Mouse (Mus musculus): Measurements from ENCODE around the gene Tenm4.

Gene Tenm4

GRCm38 (mm10) chr7:96242328-96243185 is 71.5 kb downstream of the Tenm4 start:
- DNase-seq (ENCODE audit: low spot score): no peak

- no peak for DNase-seq (ENCODE audit: low spot score)
Observed at GRCm38 (mm10) chr7:96244796-96245195, 73.8 kb downstream of the Tenm4 start.

- DNase-seq (ENCODE audit: low spot score): no peak
Observed at GRCm38 (mm10) chr7:96259630-96260029, 88.6 kb downstream of the Tenm4 start.

DNA sequence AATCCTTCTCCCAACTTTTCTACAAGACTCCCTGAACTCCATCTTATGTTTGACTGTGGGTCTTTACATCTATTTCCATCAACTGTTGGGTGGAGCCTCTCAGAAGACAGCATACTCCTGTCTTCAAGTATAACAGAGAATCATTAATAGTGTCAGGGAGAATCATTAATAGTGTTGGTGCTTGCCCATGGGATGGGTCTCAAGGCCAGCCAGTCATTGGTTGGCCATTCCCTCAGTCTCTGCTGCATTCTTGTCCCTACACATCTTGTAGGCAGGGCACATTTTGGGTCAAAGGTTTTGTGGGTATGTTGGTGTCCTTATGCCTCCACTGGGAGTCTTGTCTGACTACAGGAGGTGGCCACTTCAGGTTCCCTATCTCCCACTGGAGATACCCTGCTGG is 91.1 kb downstream of the Tenm4 start:
- no peak for DNase-seq (ENCODE audit: low spot score)

GRCm38 (mm10) chr7:96265941-96266340 is 94.9 kb downstream of the Tenm4 start:
- no peak for DNase-seq (ENCODE audit: low spot score)

DNA sequence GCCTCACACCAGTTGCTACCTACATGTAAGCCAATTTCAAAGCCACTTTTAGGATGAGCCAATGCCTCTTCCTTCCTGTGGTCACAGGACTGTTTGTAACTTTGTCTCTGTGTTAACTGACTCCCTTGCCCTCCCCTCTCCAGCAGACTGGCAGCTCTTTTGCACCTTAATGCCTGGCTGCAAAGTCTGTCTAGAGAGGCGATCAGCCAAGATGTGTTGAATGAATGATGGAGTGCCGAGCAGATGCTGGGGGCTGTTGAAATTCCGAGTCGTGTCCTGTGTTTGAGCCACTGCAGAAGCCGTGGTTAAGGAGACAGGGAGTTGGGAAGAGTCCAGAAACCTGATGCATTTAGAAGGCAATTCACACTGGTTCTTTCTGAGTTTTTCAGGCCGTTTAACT is 96.2 kb downstream of the Tenm4 start:
- DNase-seq (ENCODE audit: low spot score): no peak

DNA sequence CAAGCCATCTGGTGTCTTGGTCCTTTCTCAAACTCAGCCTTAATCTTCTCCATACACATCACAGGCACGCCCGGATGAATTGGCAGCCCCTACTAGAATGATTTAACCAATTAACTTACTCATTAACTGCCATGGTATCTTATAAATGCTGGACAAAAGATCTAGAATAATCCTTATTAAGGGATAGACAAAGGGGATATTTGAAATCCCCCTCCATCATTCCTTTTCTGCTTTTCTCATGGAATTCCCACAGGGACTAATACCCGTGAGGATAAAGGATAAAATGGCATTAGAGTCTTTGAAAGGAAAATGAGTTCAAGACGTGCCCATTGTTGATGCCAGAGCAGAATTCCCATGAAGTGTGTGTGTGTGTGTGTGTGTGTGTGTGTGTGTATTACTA is 99.6 kb downstream of the Tenm4 start:
- no peak for DNase-seq (ENCODE audit: low spot score)

- no peak for DNase-seq (ENCODE audit: low spot score)
Observed at GRCm38 (mm10) chr7:96272068-96272467, 101.0 kb downstream of the Tenm4 start.

- DNase-seq (ENCODE audit: low spot score): no peak
Observed at GRCm38 (mm10) chr7:96274486-96274885, 103.4 kb downstream of the Tenm4 start.

DNA sequence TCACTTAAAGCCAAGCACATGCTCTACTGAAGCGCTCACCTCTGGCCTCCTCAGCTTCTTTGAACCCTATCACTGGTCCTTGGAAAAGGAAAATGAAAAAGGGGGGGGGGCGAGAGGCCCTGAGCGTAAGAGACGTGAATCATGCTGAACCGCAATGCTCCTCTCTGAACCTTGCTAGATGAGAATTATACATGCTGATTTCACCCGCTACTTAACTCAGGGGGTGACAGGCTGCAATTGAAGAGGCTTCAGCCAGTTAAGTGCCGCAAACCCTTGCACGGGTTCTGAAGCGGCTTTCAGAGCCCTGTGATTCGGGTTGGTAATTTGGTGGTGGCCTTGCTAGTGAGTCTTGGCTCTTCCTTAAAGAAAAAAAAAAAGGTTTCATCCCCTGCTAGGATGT is 106.5 kb downstream of the Tenm4 start:
- DNase-seq (ENCODE audit: low spot score): no peak

DNA sequence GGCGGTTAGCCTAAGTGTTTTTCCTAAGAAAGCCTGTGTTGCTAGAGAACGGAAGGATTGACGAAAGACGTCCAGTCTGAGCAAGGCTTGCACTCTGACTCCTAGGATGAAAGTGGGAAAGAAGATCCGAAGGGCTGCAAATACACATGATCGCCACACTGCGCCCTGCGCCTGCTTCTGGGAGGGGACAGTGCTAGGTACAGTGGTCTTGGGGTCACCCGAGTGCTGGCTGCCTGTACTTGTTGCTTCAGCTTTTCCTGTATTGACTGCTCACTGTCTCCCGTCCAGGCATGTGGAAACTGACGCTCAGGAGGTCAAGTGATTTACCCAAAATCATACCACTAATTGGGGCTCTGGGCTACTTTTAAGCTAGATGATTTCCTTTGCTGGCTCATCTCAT is 107.3 kb downstream of the Tenm4 start:
- DNase-seq (ENCODE audit: low spot score): no peak

DNA sequence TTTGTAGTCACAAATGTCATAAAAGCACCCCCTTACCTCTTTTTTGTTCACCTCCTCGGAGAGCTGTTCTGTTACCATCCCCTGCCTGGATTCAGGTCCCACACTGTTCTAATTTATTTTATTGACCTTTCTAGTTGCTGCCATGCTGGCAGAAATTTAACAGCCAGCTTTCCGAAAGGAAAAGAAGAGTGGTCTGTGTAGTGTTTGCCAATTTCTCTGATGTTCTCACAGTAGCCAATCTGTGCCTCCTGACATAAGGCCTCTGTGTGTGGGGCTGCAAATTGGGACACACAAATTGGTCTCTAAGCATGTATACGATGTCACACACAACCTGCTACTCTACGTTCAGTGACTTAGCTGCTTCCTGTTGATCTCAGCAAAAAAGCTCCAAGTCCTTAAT is 109.7 kb downstream of the Tenm4 start:
- DNase-seq (ENCODE audit: low spot score): no peak

- DNase-seq (ENCODE audit: low spot score): no peak
Observed at GRCm38 (mm10) chr7:96290576-96290975, 119.5 kb downstream of the Tenm4 start.

GRCm38 (mm10) chr7:96295959-96296358 is 124.9 kb downstream of the Tenm4 start:
- DNase-seq (ENCODE audit: low spot score): no peak

- no peak for DNase-seq (ENCODE audit: low spot score)
Observed at GRCm38 (mm10) chr7:96300826-96301397, 129.9 kb downstream of the Tenm4 start.

DNA sequence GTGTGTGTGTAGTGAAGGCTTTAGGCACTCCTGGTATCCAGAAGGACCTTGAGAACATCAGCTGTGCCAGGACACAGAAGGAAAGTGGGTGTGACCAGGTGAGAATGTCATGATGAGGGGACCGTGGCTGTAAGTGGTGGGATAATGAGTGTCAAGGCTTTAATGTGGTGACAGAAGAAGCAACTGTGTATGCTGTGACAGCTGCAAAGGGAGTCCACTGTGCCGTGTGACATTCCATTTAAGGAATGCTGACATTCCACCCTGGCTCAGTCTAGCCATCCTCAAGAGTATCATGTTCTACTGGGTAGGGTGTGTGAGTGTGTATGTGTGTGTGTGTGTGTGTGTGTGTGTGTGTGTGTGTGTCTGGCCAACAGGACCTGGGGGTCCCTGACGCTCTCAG is 130.8 kb downstream of the Tenm4 start:
- DNase-seq (ENCODE audit: low spot score): no peak

GRCm38 (mm10) chr7:96303963-96304362 is 132.9 kb downstream of the Tenm4 start:
- DNase-seq (ENCODE audit: low spot score): no peak

- DNase-seq (ENCODE audit: low spot score): no peak
Observed at GRCm38 (mm10) chr7:96305382-96305935, 134.4 kb downstream of the Tenm4 start.

DNA sequence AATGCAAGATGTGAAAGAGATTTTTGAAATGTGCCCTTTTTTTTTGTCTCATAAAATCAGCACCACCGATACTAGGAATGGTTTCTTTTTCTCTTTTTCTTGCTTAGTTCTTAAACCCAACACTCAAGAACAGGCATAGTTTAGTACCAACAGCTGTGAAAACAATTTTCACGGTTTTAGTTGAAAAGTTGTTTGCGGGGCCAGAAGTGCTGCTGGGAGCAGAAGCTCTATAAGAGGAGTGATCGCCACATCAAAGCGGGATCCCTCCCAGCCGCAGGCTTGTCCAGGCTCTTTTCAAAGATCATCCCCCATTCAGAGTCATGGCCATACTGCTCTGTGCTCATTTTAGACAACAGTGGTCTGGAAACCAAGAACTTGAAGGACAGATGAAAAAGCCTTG is 137.1 kb downstream of the Tenm4 start:
- no peak for DNase-seq (ENCODE audit: low spot score)

- DNase-seq (ENCODE audit: low spot score): no peak
Observed at GRCm38 (mm10) chr7:96329343-96329742, 158.3 kb downstream of the Tenm4 start.

DNA sequence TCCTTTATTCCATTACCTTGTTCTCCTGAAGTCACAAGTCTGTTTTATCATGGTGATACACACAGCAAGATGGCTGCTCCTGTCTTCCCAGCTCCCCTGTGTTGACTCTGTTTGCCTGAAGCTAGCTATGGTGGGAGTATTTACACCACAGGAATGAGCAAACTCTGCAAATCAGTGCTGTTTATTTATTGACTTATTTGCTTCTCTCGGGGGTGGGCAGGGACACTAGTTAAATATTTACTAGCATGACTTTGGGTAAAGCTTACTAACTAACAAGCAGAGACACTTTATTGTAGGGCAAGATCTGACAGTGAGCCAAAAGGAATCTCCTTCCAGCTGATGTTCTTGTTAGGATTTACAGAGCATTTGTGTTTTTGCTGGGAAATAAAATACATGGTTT is 160.1 kb downstream of the Tenm4 start:
- DNase-seq (ENCODE audit: low spot score): no peak

GRCm38 (mm10) chr7:96334361-96334760 is 163.3 kb downstream of the Tenm4 start:
- no peak for DNase-seq (ENCODE audit: low spot score)

DNA sequence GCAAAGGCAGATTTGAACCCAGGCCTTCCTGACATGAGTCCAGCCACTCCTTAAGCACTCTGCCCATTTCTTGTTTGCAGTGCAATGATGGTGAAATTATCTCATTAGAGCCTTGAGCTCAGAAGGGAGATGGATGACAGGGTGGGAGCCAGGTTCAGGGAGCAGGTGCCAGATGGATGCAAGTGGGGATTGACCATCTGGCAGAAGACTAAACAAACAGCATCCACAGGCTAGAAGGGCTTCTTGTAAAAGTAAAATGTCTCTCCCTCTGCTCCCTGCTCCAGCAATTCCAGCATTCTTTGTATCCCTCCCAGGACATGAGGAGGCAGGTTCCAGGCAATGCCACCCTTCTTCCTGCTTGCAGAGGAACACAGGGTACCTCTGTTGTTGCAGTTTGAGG is 165.3 kb downstream of the Tenm4 start:
- DNase-seq (ENCODE audit: low spot score): no peak

- no peak for DNase-seq (ENCODE audit: low spot score)
Observed at GRCm38 (mm10) chr7:96340826-96341225, 169.8 kb downstream of the Tenm4 start.
